29 mouse cellular contexts compared by ENCODE assay signal in genomic region chr10:53229190-53229589, GRCm38 (mm10).
A peak's percentile ranks its signal among the peaks of the same experiment; 100 is the strongest.
DNase-seq lines count a peak whose midpoint lies in the region; ATAC-seq and TF ChIP-seq lines count a peak whose summit lies in the region.
"Had no signal": no experiment of that assay in that cellular context is flagged by ENCODE, and none has a peak within 500 bp of the region (broad histone marks: within the 10 kb centered on the region; RNA-seq: fewer than 3 reads in every experiment).

No protein-coding gene starts in this region.

- DNase-seq in liver, embryonic 11.5 days (ENCODE audit: low spot score) = no peak
- no peak for DNase-seq in liver
- DNase-seq in layer of hippocampus, adult 2 months (ENCODE audit: low spot score in 2 of 2) = no peak
- DNase-seq in thymus, postnatal 25 days = no peak
- DNase-seq in midbrain, embryonic 14.5 days = no peak
- DNase-seq: adrenal gland, postnatal 10 days; cerebellum, adult 8-10 months; cerebellum, postnatal 36 days; embryo, embryonic 11 days; gastrocnemius, postnatal 10 days; heart, postnatal 36 days; kidney, adult 8-10 months; layer of hippocampus, adult 9-11 months; lung, postnatal 36 days; thymus, adult 18-20 months; thymus, postnatal 36 days had no signal

- no peaks in the 10 kb centered on the region for H3K4me1 ChIP-seq in liver, embryonic 11.5 days (replicated peaks; ENCODE audit: control insufficient read depth, insufficient read depth, low read length)
- H3K4me1 ChIP-seq in liver, embryonic 15.5 days (replicated peaks) = peaks cover 13% of the 10 kb centered on the region
- no peaks in the 10 kb centered on the region for H3K4me1 ChIP-seq in midbrain, embryonic 14.5 days (ENCODE audit: control insufficient read depth, insufficient read depth, low read length)
- H3K4me1 ChIP-seq: embryonic facial prominence, embryonic 12.5 days; hindbrain, embryonic 12.5 days; megakaryocyte, embryonic 14.5 days; midbrain, embryonic 13.5 days had no signal

- peak; percentile 93 for ATAC-seq in liver, embryonic 11.5 days (replicated peaks; ENCODE audit: low FRiP score)
- ATAC-seq in erythroblast, adult 5-6 weeks (replicated peaks; ENCODE audit: low FRiP score, poor library complexity, severe bottlenecking) = peak; percentile 95
- ATAC-seq in liver, embryonic 15.5 days (ENCODE audit: insufficient read depth) = peak; percentile 87
- no peak for ATAC-seq in midbrain, embryonic 14.5 days (ENCODE audit: low FRiP score, low TSS enrichment)
- ATAC-seq in cerebellum, adult (ENCODE audit: insufficient number of reproducible peaks, low FRiP score, low TSS enrichment) = no peak
- ATAC-seq: forebrain, embryonic 16.5 days; intestine, embryonic 16.5 days; midbrain, embryonic 13.5 days; Patski had no signal

- H3K36me3 ChIP-seq in liver, embryonic 11.5 days (ENCODE audit: control insufficient read depth, insufficient read depth, low read length) = no peaks in the 10 kb centered on the region
- H3K36me3 ChIP-seq in liver, embryonic 15.5 days (replicated peaks) = no peaks in the 10 kb centered on the region
- H3K36me3 ChIP-seq in midbrain, embryonic 14.5 days (ENCODE audit: control insufficient read depth, insufficient read depth, low read length) = no peaks in the 10 kb centered on the region
- H3K36me3 ChIP-seq: embryonic facial prominence, embryonic 12.5 days; heart, embryonic 15.5 days; hindbrain, embryonic 12.5 days; midbrain, embryonic 13.5 days had no signal

- H3K9me3 ChIP-seq in liver, embryonic 11.5 days (ENCODE audit: control insufficient read depth, low read length) = no peaks in the 10 kb centered on the region
- no peaks in the 10 kb centered on the region for H3K9me3 ChIP-seq in liver, embryonic 15.5 days (replicated peaks)
- H3K9me3 ChIP-seq in midbrain, embryonic 14.5 days (ENCODE audit: control insufficient read depth, low read length) = no peaks in the 10 kb centered on the region
- H3K9me3 ChIP-seq: embryonic facial prominence, embryonic 12.5 days; heart, embryonic 15.5 days; hindbrain, embryonic 12.5 days; midbrain, embryonic 13.5 days had no signal

- no peak for TF ChIP-seq CTCF in layer of hippocampus, adult 2 months (conservative IDR thresholded peaks at IDR 0.05)

- H3K4me2 ChIP-seq in liver, embryonic 11.5 days = no peak overlapping the region
- no peak overlapping the region for H3K4me2 ChIP-seq in liver, embryonic 15.5 days
- no peak overlapping the region for H3K4me2 ChIP-seq in midbrain, embryonic 14.5 days (ENCODE audit: low read length)
- H3K4me2 ChIP-seq: embryonic facial prominence, embryonic 12.5 days; heart, embryonic 15.5 days; hindbrain, embryonic 12.5 days; midbrain, embryonic 13.5 days had no signal

- 34% methylated on average over 2 of the region's 2 CpGs for WGBS in liver, embryonic 11.5 days
- WGBS in liver, embryonic 15.5 days (ENCODE audit: insufficient replicate concordance) = 15% methylated on average over 2 of the region's 2 CpGs
- 69% methylated on average over 2 of the region's 2 CpGs for WGBS in midbrain, embryonic 14.5 days

- H3K9ac ChIP-seq in liver, embryonic 11.5 days (ENCODE audit: low read depth, low read length) = no peak overlapping the region
- H3K9ac ChIP-seq in liver, embryonic 15.5 days = no peak overlapping the region
- H3K9ac ChIP-seq in midbrain, embryonic 14.5 days (replicated peaks; ENCODE audit: low read length) = no peak overlapping the region
- H3K9ac ChIP-seq: embryonic facial prominence, embryonic 12.5 days; heart, embryonic 15.5 days; hindbrain, embryonic 12.5 days; midbrain, embryonic 13.5 days had no signal

- H3K4me3 ChIP-seq in liver, embryonic 11.5 days (ENCODE audit: low read depth, low read length) = no peak overlapping the region
- H3K4me3 ChIP-seq in liver, embryonic 15.5 days (replicated peaks) = no peak overlapping the region
- no peak overlapping the region for H3K4me3 ChIP-seq in layer of hippocampus, adult 2 months
- H3K4me3 ChIP-seq in midbrain, embryonic 14.5 days (replicated peaks; ENCODE audit: low read depth, low read length) = no peak overlapping the region
- H3K4me3 ChIP-seq: embryonic facial prominence, embryonic 12.5 days; heart, embryonic 15.5 days; hindbrain, embryonic 12.5 days; megakaryocyte, embryonic 14.5 days; midbrain, embryonic 13.5 days had no signal

- H3K27me3 ChIP-seq in liver, embryonic 11.5 days (replicated peaks; ENCODE audit: control insufficient read depth, insufficient read depth, low read length) = no peaks in the 10 kb centered on the region
- no peaks in the 10 kb centered on the region for H3K27me3 ChIP-seq in liver, embryonic 15.5 days
- H3K27me3 ChIP-seq in midbrain, embryonic 14.5 days (ENCODE audit: control insufficient read depth, insufficient read depth, low read length) = no peaks in the 10 kb centered on the region
- H3K27me3 ChIP-seq: CH12.LX; embryonic facial prominence, embryonic 12.5 days; heart, embryonic 15.5 days; hindbrain, embryonic 12.5 days; megakaryocyte, embryonic 14.5 days; midbrain, embryonic 13.5 days; Patski had no signal

- H3K27ac ChIP-seq in liver, embryonic 11.5 days (ENCODE audit: low read depth, low read length) = no peak overlapping the region
- peak overlapping the region; percentile 26; the same call in 1 of the 2 replicates for H3K27ac ChIP-seq in liver, embryonic 15.5 days (replicated peaks)
- no peak overlapping the region for H3K27ac ChIP-seq in layer of hippocampus, adult 2 months
- no peak overlapping the region for H3K27ac ChIP-seq in midbrain, embryonic 14.5 days (replicated peaks; ENCODE audit: low read depth, low read length)
- H3K27ac ChIP-seq: embryonic facial prominence, embryonic 12.5 days; heart, embryonic 15.5 days; hindbrain, embryonic 12.5 days; kidney, postnatal 0 days; midbrain, embryonic 13.5 days had no signal

Comparison
In these comparisons a context has a peak if more than half of its experiments do, and no peak if none do; other contexts are left out.
1. ATAC-seq: peak in liver, embryonic 11.5 days (single experiment), erythroblast, adult 5-6 weeks (single experiment) and liver, embryonic 15.5 days (single experiment); none in midbrain, embryonic 14.5 days (single experiment) and cerebellum, adult (single experiment).